Mouse (Mus musculus) cortical plate, adult 2 months (tissue): ENCODE data around the gene Ostc.

ENCODE experiments used
- CTCF ChIP-seq: fragments of 200-500 bp; IDR thresholded peaks from 2 replicates; pipeline ENCODE4 v1.5.1; 2011; ENCODE audit warnings: mild to moderate bottlenecking, control low read depth, low read length; ENCODE audit not compliant: insufficient read depth; ENCODE audit errors: extremely low read depth
- POLR2A ChIP-seq: fragments of 200-500 bp; IDR thresholded peaks from 2 replicates; pipeline ENCODE4 v1.6.1; 2011; ENCODE audit warnings: mild to moderate bottlenecking, low read length, control low read depth; ENCODE audit not compliant: insufficient read depth; ENCODE audit errors: extremely low read depth

DNA sequence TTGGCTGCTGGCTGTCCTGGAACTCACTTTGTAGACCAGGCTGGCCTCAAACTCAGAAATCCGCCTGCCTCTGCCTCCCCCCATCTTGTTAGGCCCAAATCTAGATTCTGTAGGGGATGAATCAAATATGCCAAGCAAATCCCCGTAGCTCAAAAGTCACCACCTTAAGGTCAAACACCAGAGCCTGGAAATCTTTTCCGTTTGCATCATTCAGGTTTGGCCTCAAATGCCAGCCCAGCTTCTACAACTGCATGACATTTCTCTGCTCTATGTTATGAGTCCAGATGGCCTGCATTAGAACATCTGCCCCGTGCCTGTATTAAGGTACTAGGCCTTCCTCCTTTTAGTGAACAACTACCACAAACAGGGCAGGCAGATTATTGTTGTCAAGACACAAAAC, 18.4 kb upstream of the Ostc start:
- TF ChIP-seq CTCF: no peak
- TF ChIP-seq POLR2A: no peak
